Mouse (Mus musculus): ENCODE measurements around the gene Agbl5.

DNA sequence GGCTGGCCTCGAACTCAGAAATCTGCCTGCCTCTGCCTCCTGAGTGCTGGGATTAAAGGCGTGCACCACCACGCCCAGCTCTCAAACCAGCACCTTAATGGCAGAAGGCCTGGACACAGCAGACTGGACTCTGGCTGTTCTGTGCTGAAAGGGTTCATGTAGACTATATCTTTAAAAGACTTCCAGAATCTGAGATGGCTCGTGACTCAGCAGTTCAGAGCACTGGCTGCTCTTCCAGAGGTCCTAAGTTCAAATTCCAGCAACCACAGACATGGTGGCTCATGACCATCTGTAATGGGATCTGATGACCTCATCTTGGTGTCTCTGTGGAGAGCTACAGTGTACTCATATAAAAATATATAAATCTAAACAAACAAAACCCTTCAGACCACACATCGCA, 13.4 kb downstream of the Agbl5 start:
- TF ChIP-seq CTCF (IDR thresholded peaks at IDR 0.05; ENCODE audit: low read depth) (no peak), EP300 (optimal IDR thresholded peaks at IDR 0.05) (no peak)
